Mouse (Mus musculus): ENCODE results near the gene Nlk.

The Nlk gene

GRCm38 (mm10) chr11:78696777-78697752, at the start of gene Nlk:
Gene Nlk, minus strand, starts transcription at chr11:78697373.
- ATAC-seq (ENCODE audit: low TSS enrichment): peak; percentile 86

- no peak for ATAC-seq (ENCODE audit: low TSS enrichment)
Measured at GRCm38 (mm10) chr11:78746264-78746663, 49.1 kb upstream of the Nlk start.

GRCm38 (mm10) chr11:78745475-78745874, 48.3 kb upstream of the Nlk start:
- no peak for ATAC-seq (ENCODE audit: low TSS enrichment)

GRCm38 (mm10) chr11:78742461-78742860, 45.3 kb upstream of the Nlk start:
- ATAC-seq (ENCODE audit: low TSS enrichment): no peak

GRCm38 (mm10) chr11:78741958-78742357, 44.8 kb upstream of the Nlk start:
- no peak for ATAC-seq (ENCODE audit: low TSS enrichment)

- no peak for ATAC-seq (ENCODE audit: low TSS enrichment)
Measured at GRCm38 (mm10) chr11:78739361-78739760, 42.2 kb upstream of the Nlk start.

- ATAC-seq (ENCODE audit: low TSS enrichment): no peak
Measured at GRCm38 (mm10) chr11:78736877-78737408, 39.8 kb upstream of the Nlk start.

GRCm38 (mm10) chr11:78735168-78735567, 38.0 kb upstream of the Nlk start:
- no peak for ATAC-seq (ENCODE audit: low TSS enrichment)

GRCm38 (mm10) chr11:78732619-78733018, 35.4 kb upstream of the Nlk start:
- ATAC-seq (ENCODE audit: low TSS enrichment): no peak

GRCm38 (mm10) chr11:78730902-78731301, 33.7 kb upstream of the Nlk start:
- ATAC-seq (ENCODE audit: low TSS enrichment): peak; percentile 53; the same call in 1 of the 2 replicates

- ATAC-seq (ENCODE audit: low TSS enrichment): 0 out of 2 replicates have a peak, but pooled peaks have one; percentile 36
Measured at GRCm38 (mm10) chr11:78728041-78728440, 30.9 kb upstream of the Nlk start.

- peak; percentile 89 for ATAC-seq (ENCODE audit: low TSS enrichment)
Measured at GRCm38 (mm10) chr11:78726366-78726765, 29.2 kb upstream of the Nlk start.

- no peak for ATAC-seq (ENCODE audit: low TSS enrichment)
Measured at GRCm38 (mm10) chr11:78724792-78725191, 27.6 kb upstream of the Nlk start.

- no peak for ATAC-seq (ENCODE audit: low TSS enrichment)
Measured at GRCm38 (mm10) chr11:78721419-78721818, 24.2 kb upstream of the Nlk start.

- no peak for ATAC-seq (ENCODE audit: low TSS enrichment)
Measured at GRCm38 (mm10) chr11:78717655-78718054, 20.5 kb upstream of the Nlk start.

- no peak for ATAC-seq (ENCODE audit: low TSS enrichment)
Measured at GRCm38 (mm10) chr11:78708642-78709041, 11.5 kb upstream of the Nlk start.

GRCm38 (mm10) chr11:78706026-78706425, 8.9 kb upstream of the Nlk start:
- ATAC-seq (ENCODE audit: low TSS enrichment): no peak

- peak; percentile 2; the same call in 1 of the 2 replicates for ATAC-seq (ENCODE audit: low TSS enrichment)
Measured at GRCm38 (mm10) chr11:78703085-78703484, 5.9 kb upstream of the Nlk start.

GRCm38 (mm10) chr11:78702319-78702718, 5.1 kb upstream of the Nlk start:
- peak; percentile 82 for ATAC-seq (ENCODE audit: low TSS enrichment)

GRCm38 (mm10) chr11:78697753-78698171, 589 bp upstream of the Nlk start:
- ATAC-seq (ENCODE audit: low TSS enrichment): peak; percentile 65

GRCm38 (mm10) chr11:78694249-78694648, 2.9 kb downstream of the Nlk start:
- ATAC-seq (ENCODE audit: low TSS enrichment): no peak

GRCm38 (mm10) chr11:78693307-78693706, 3.9 kb downstream of the Nlk start:
- ATAC-seq (ENCODE audit: low TSS enrichment): no peak

GRCm38 (mm10) chr11:78691201-78691600, 6.0 kb downstream of the Nlk start:
- ATAC-seq (ENCODE audit: low TSS enrichment): no peak
